Mouse (Mus musculus) hindbrain, postnatal 0 days (tissue): ENCODE measurements around the gene Enah. TPM values are rescaled to one million over a fixed set of nuclear protein-coding genes. Genes with fewer than 3 reads are reported as not detected.
A peak's percentile ranks its signal among the peaks of the same experiment; 100 is the strongest.

Experiments
- ATAC-seq: fragments of 200-750 bp; cut with Nextera tagmentation; 2 replicates; pipeline ENCODE4 v1.8.0; 2017; ENCODE audit warnings: mild to moderate bottlenecking, moderate TSS enrichment, moderate library complexity
- DNase-seq: peaks from one replicate; pipeline ENCODE4 v3.0.0-alpha.2; 2015; ENCODE audit warnings: low spot score
- H3K27ac ChIP-seq: fragments of 300-500 bp; sonication (generic); 2 replicates; pipeline ENCODE4 v1.5.1; 2014; ENCODE audit warnings: mild to moderate bottlenecking
- H3K27me3 ChIP-seq: fragments of 300-500 bp; sonication (generic); 2 replicates; pipeline ENCODE4 v1.6.1; 2014; ENCODE audit warnings: low read length, mixed read lengths; ENCODE audit not compliant: insufficient read depth
- H3K36me3 ChIP-seq: fragments of 300-500 bp; sonication (generic); 2 replicates; pipeline ENCODE4 v1.6.1; 2014; ENCODE audit warnings: low read length, mixed read lengths; ENCODE audit not compliant: insufficient read depth
- H3K4me1 ChIP-seq: fragments of 300-500 bp; sonication (generic); 2 replicates; pipeline ENCODE4 v1.6.1; 2014; ENCODE audit warnings: antibody characterized with exemption, low read length, mixed read lengths; ENCODE audit not compliant: insufficient read depth
- H3K4me2 ChIP-seq: fragments of 300-500 bp; sonication (generic); 2 replicates; pipeline ENCODE4 v1.6.1; 2014; ENCODE audit warnings: low read depth, mild to moderate bottlenecking, low read length, moderate library complexity, mixed read lengths
- H3K4me3 ChIP-seq: fragments of 300-500 bp; sonication (generic); 2 replicates; pipeline ENCODE4 v1.5.1; 2014; ENCODE audit warnings: low read length
- H3K9ac ChIP-seq: fragments of 300-500 bp; sonication (generic); replicated peaks from 2 replicates; pipeline ENCODE4 v1.6.1; 2014; ENCODE audit warnings: mild to moderate bottlenecking, low read length, moderate library complexity, mixed read lengths
- H3K9me3 ChIP-seq: fragments of 300-500 bp; sonication (generic); 2 replicates; pipeline ENCODE4 v1.6.1; 2016; ENCODE audit warnings: low read length, mixed read lengths
- CTCF ChIP-seq: IDR thresholded peaks from 2 replicates; pipeline ENCODE4 v1.5.1; 2016; ENCODE audit warnings: antibody characterized with exemption, control low read depth, low read depth
- WGBS: fragments of 180-500 bp; shearing (Covaris S2); extraction: QIAGEN DNeasy Blood & Tissue Kit; methylation state at CpG from one replicate; pipeline ENCODE4 v1.1.7; 2014; 5-methylcytosine and 5-hydroxymethylcytosine counted together
- polyA plus RNA-seq: library from polyadenylated mRNA; unstranded; fragments of >200 nt; fragmentation: Nextera tagmentation; extraction: Ambion mirVana; gene quantifications from 2 replicates; pipeline ENCODE4 v1.2.1, GENCODE M21; 2015
- total RNA-seq: library from RNA; depleted of rRNA; stranded (reverse); fragments of >200 nt; gene quantifications from 2 replicates; pipeline ENCODE4 v1.2.3, GENCODE M21; 2014

The Enah gene
- total and polyA plus RNA-seq, 2 experiments from 2014 or later: 20.7 to 73.2 TPM

GRCm38 (mm10) chr1:182048101-182048500 lies 28.3 kb upstream of the Enah start:
- H3K36me3 ChIP-seq: no peaks in the 10 kb centered on the region
- no peak for ATAC-seq
- no peak for DNase-seq
- no peak overlapping the region for H3K9ac ChIP-seq
- no peak for TF ChIP-seq CTCF
- no peak overlapping the region for H3K4me3 ChIP-seq
- peaks cover 9% of the 10 kb centered on the region; the same call in 1 of the 2 replicates for H3K4me1 ChIP-seq
- no peaks in the 10 kb centered on the region for H3K27me3 ChIP-seq
- H3K9me3 ChIP-seq: no peaks in the 10 kb centered on the region
- no peak overlapping the region for H3K27ac ChIP-seq
- no peak overlapping the region for H3K4me2 ChIP-seq
- 78% methylated on average over 4 of the region's 4 CpGs for WGBS

- TF ChIP-seq CTCF: no peak
- Histone ChIP-seq H3K27ac (no peak overlapping the region), H3K36me3 (no peaks in the 10 kb centered on the region), H3K9me3 (no peaks in the 10 kb centered on the region), H3K4me3 (no peak overlapping the region), H3K27me3 (no peaks in the 10 kb centered on the region), H3K4me2 (no peak overlapping the region), H3K4me1 (peaks cover 9% of the 10 kb centered on the region; the same call in 1 of the 2 replicates), H3K9ac (no peak overlapping the region)
- ATAC-seq (no peak), DNase-seq (peak; percentile 43)
- WGBS: 78% methylated on average over 3 of the region's 3 CpGs
These were observed 27.4 kb upstream of the Enah start for GRCm38 (mm10) chr1:182047016-182047690.

- DNase-seq (peak; percentile 50), ATAC-seq (0 out of 2 replicates have a peak, but pooled peaks have one; percentile 43)
- H3K9ac ChIP-seq: no peak overlapping the region
- no peak overlapping the region for H3K4me2 ChIP-seq
- H3K9me3 ChIP-seq: no peaks in the 10 kb centered on the region
- H3K27me3 ChIP-seq: no peaks in the 10 kb centered on the region
- 33% methylated on average over 4 of the region's 4 CpGs for whole genome bisulfite sequencing
- H3K36me3 ChIP-seq: no peaks in the 10 kb centered on the region
- no peak for TF ChIP-seq CTCF
- H3K4me1 ChIP-seq: peaks cover 9% of the 10 kb centered on the region; the same call in 1 of the 2 replicates
- no peak overlapping the region for H3K4me3 ChIP-seq
- no peak overlapping the region for H3K27ac ChIP-seq
These were observed 25.4 kb upstream of the Enah start for GRCm38 (mm10) chr1:182045208-182045607.

- ATAC-seq (no peak), DNase-seq (no peak)
- Histone ChIP-seq H3K4me1 (peaks cover 6% of the 10 kb centered on the region; the same call in 1 of the 2 replicates), H3K36me3 (no peaks in the 10 kb centered on the region), H3K27ac (no peak overlapping the region), H3K9ac (no peak overlapping the region), H3K4me2 (no peak overlapping the region), H3K9me3 (no peaks in the 10 kb centered on the region), H3K4me3 (no peak overlapping the region), H3K27me3 (no peaks in the 10 kb centered on the region)
- TF ChIP-seq CTCF: no peak
- WGBS: 97% methylated on average over 3 of the region's 3 CpGs
These were observed 20.7 kb upstream of the Enah start for GRCm38 (mm10) chr1:182040538-182040937.

- Histone ChIP-seq H3K36me3 (no peaks in the 10 kb centered on the region), H3K9ac (no peak overlapping the region), H3K9me3 (no peaks in the 10 kb centered on the region), H3K27me3 (no peaks in the 10 kb centered on the region), H3K4me3 (no peak overlapping the region), H3K4me2 (no peak overlapping the region), H3K27ac (no peak overlapping the region), H3K4me1 (no peaks in the 10 kb centered on the region)
- no peak for DNase-seq
- no peak for ATAC-seq
- no peak for TF ChIP-seq CTCF
These were observed 12.0 kb upstream of the Enah start for GRCm38 (mm10) chr1:182031757-182032156.

GRCm38 (mm10) chr1:182031066-182031465 lies 11.3 kb upstream of the Enah start:
- no peak for TF ChIP-seq CTCF
- Histone ChIP-seq H3K27me3 (no peaks in the 10 kb centered on the region), H3K9ac (no peak overlapping the region), H3K9me3 (no peaks in the 10 kb centered on the region), H3K27ac (no peak overlapping the region), H3K4me2 (no peak overlapping the region), H3K36me3 (no peaks in the 10 kb centered on the region), H3K4me3 (no peak overlapping the region), H3K4me1 (no peaks in the 10 kb centered on the region)
- 78% methylated on average over 6 of the region's 6 CpGs for WGBS
- DNase-seq (no peak), ATAC-seq (no peak)

- no peaks in the 10 kb centered on the region for H3K27me3 ChIP-seq
- no peaks in the 10 kb centered on the region for H3K4me1 ChIP-seq
- H3K36me3 ChIP-seq: no peaks in the 10 kb centered on the region
- H3K9me3 ChIP-seq: no peaks in the 10 kb centered on the region
- H3K4me3 ChIP-seq: no peak overlapping the region
- no peak overlapping the region for H3K9ac ChIP-seq
- H3K27ac ChIP-seq: no peak overlapping the region
- WGBS: 70% methylated on average over 5 of the region's 5 CpGs
- DNase-seq (no peak), ATAC-seq (no peak)
- no peak overlapping the region for H3K4me2 ChIP-seq
- no peak for TF ChIP-seq CTCF
These were observed 10.3 kb upstream of the Enah start for GRCm38 (mm10) chr1:182029989-182030649.
